Mouse (Mus musculus) forebrain, embryonic 14.5 days (tissue): Measurements from ENCODE around the gene Slc7a7. TPM values are rescaled to one million over a fixed set of nuclear protein-coding genes. Genes with fewer than 3 reads are reported as not detected.
A peak's percentile ranks its signal among the peaks of the same experiment; 100 is the strongest.

Source experiments
- ATAC-seq: fragments of 200-750 bp; cut with Nextera tagmentation; 2 replicates; pipeline ENCODE4 v1.8.0; 2017; ENCODE audit warnings: mild to moderate bottlenecking, moderate library complexity
- DNase-seq: peaks from one replicate; pipeline ENCODE4 v3.0.0-alpha.2; 2015; ENCODE audit warnings: low spot score
- H3K27ac ChIP-seq: fragments of 300-500 bp; sonication (generic); 2 replicates; pipeline ENCODE4 v1.5.1; 2014; ENCODE audit warnings: low read depth, mild to moderate bottlenecking, control low read depth, low read length, moderate library complexity
- H3K27me3 ChIP-seq: fragments of 300-500 bp; sonication (generic); replicated peaks from 2 replicates; pipeline ENCODE4 v1.6.1; 2014; ENCODE audit warnings: low read length, control low read depth, mixed read lengths; ENCODE audit not compliant: control insufficient read depth, insufficient read depth
- H3K36me3 ChIP-seq: fragments of 300-500 bp; sonication (generic); 2 replicates; pipeline ENCODE4 v1.6.1; 2014; ENCODE audit warnings: low read length, control low read depth; ENCODE audit not compliant: control insufficient read depth, insufficient read depth
- H3K4me1 ChIP-seq: fragments of 300-500 bp; sonication (generic); 2 replicates; pipeline ENCODE4 v1.6.1; 2014; ENCODE audit warnings: antibody characterized with exemption, low read length, control low read depth; ENCODE audit not compliant: control insufficient read depth, insufficient read depth
- H3K4me2 ChIP-seq: fragments of 300-500 bp; sonication (generic); 2 replicates; pipeline ENCODE4 v1.6.1; 2014; ENCODE audit warnings: mild to moderate bottlenecking, control low read depth, low read length
- H3K4me3 ChIP-seq: fragments of 300-500 bp; sonication (generic); 2 replicates; pipeline ENCODE4 v1.5.1; 2014; ENCODE audit warnings: low read depth, low read length, control low read depth
- H3K9ac ChIP-seq: fragments of 300-500 bp; sonication (generic); 2 replicates; pipeline ENCODE4 v1.6.1; 2014; ENCODE audit warnings: mild to moderate bottlenecking, low read length, control low read depth, moderate library complexity
- H3K9me3 ChIP-seq: fragments of 300-500 bp; sonication (generic); replicated peaks from 2 replicates; pipeline ENCODE4 v1.6.1; 2016; ENCODE audit warnings: low read length, control low read depth, mixed read lengths; ENCODE audit not compliant: control insufficient read depth
- WGBS: fragments of 180-500 bp; shearing (Covaris S2); extraction: QIAGEN DNeasy Blood & Tissue Kit; methylation state at CpG from one replicate; pipeline ENCODE4 v1.1.7; 2014; 5-methylcytosine and 5-hydroxymethylcytosine counted together
- polyA plus RNA-seq: library from polyadenylated mRNA; unstranded; fragments of >200 nt; fragmentation: Nextera tagmentation; extraction: Ambion mirVana; gene quantifications from 2 replicates; pipeline ENCODE4 v1.2.1, GENCODE M21; 2014

The Slc7a7 gene
- polyA plus RNA-seq, 1 experiment from 2014 or later = 4.3 TPM

GRCm38 (mm10) chr14:54427696-54428095, 10.1 kb upstream of the Slc7a7 start:
- H3K27me3 ChIP-seq = no peaks in the 10 kb centered on the region
- peak overlapping the region; percentile 65 for H3K9ac ChIP-seq
- WGBS = 90% methylated on average over 7 of the region's 7 CpGs
- H3K4me1 ChIP-seq = peaks cover 22% of the 10 kb centered on the region
- no peak overlapping the region for H3K27ac ChIP-seq
- peak overlapping the region; percentile 64 for H3K4me2 ChIP-seq
- peaks cover 15% of the 10 kb centered on the region for H3K36me3 ChIP-seq
- DNase-seq = no peak
- peak overlapping the region; percentile 86 for H3K4me3 ChIP-seq
- H3K9me3 ChIP-seq = no peaks in the 10 kb centered on the region
- no peak for ATAC-seq

- Histone ChIP-seq H3K9ac (peak within 1 kb of the TSS; percentile 65), H3K4me2 (peak within 1 kb of the TSS; percentile 64), H3K4me3 (peak within 1 kb of the TSS; percentile 86), H3K36me3 (peaks cover 15% of the 10 kb centered on the region), H3K27ac (peak within 1 kb of the TSS; percentile 76), H3K4me1 (peaks cover 22% of the 10 kb centered on the region), H3K9me3 (no peaks in the 10 kb centered on the region), H3K27me3 (no peaks in the 10 kb centered on the region)
- DNase-seq (peak; percentile 97), ATAC-seq (peak; percentile 83)
- under 1% methylated on average over 48 of the region's 48 CpGs for WGBS
These were observed 9.3 kb upstream of the Slc7a7 start, which contains the start of gene Mrpl52 for GRCm38 (mm10) chr14:54426689-54427398. Gene Mrpl52 (plus strand): TSS chr14:54426909.

- H3K9me3 ChIP-seq = no peaks in the 10 kb centered on the region
- WGBS = 33% methylated on average over 14 of the region's 14 CpGs
- no peak for DNase-seq
- H3K4me2 ChIP-seq = peak overlapping the region; percentile 64
- no peaks in the 10 kb centered on the region for H3K27me3 ChIP-seq
- peaks cover 15% of the 10 kb centered on the region for H3K36me3 ChIP-seq
- peaks cover 22% of the 10 kb centered on the region for H3K4me1 ChIP-seq
- ATAC-seq = peak; percentile 26; the same call in 1 of the 2 replicates
- peak overlapping the region; percentile 65 for H3K9ac ChIP-seq
- H3K27ac ChIP-seq = peak overlapping the region; percentile 76
- H3K4me3 ChIP-seq = peak overlapping the region; percentile 86
These were observed 8.6 kb upstream of the Slc7a7 start for GRCm38 (mm10) chr14:54426003-54426688.

- peak overlapping the region; percentile 86; the same call in 1 of the 2 replicates for H3K4me3 ChIP-seq
- WGBS = 92% methylated on average over 1 of the region's 1 CpGs
- ATAC-seq (no peak), DNase-seq (no peak)
- peaks cover 20% of the 10 kb centered on the region for H3K4me1 ChIP-seq
- no peak overlapping the region for H3K27ac ChIP-seq
- peak overlapping the region; percentile 64 for H3K4me2 ChIP-seq
- no peaks in the 10 kb centered on the region for H3K27me3 ChIP-seq
- H3K9me3 ChIP-seq = no peaks in the 10 kb centered on the region
- peaks cover 15% of the 10 kb centered on the region for H3K36me3 ChIP-seq
- no peak overlapping the region for H3K9ac ChIP-seq
These were observed 8.0 kb upstream of the Slc7a7 start for GRCm38 (mm10) chr14:54425540-54425939.

GRCm38 (mm10) chr14:54424634-54425033, 7.1 kb upstream of the Slc7a7 start:
- Histone ChIP-seq H3K4me1 (peaks cover 17% of the 10 kb centered on the region), H3K27ac (no peak overlapping the region), H3K4me2 (no peak overlapping the region), H3K9ac (no peak overlapping the region), H3K9me3 (no peaks in the 10 kb centered on the region), H3K4me3 (no peak overlapping the region), H3K27me3 (no peaks in the 10 kb centered on the region), H3K36me3 (peaks cover 11% of the 10 kb centered on the region; the same call in 1 of the 2 replicates)
- no peak for ATAC-seq
- WGBS = 94% methylated on average over 1 of the region's 1 CpGs
- DNase-seq = no peak

GRCm38 (mm10) chr14:54423406-54423805, 5.8 kb upstream of the Slc7a7 start:
- Histone ChIP-seq H3K4me3 (no peak overlapping the region), H3K27ac (no peak overlapping the region), H3K4me1 (peaks cover 12% of the 10 kb centered on the region; the same call in 1 of the 2 replicates), H3K27me3 (no peaks in the 10 kb centered on the region), H3K4me2 (no peak overlapping the region), H3K9ac (no peak overlapping the region), H3K9me3 (no peaks in the 10 kb centered on the region), H3K36me3 (peaks cover 2% of the 10 kb centered on the region; the same call in 1 of the 2 replicates)
- peak; percentile 46 for DNase-seq
- no peak for ATAC-seq
- WGBS = 59% methylated on average over 5 of the region's 5 CpGs

- H3K27ac ChIP-seq = no peak overlapping the region
- 84% methylated on average over 2 of the region's 2 CpGs for WGBS
- H3K4me3 ChIP-seq = no peak overlapping the region
- no peaks in the 10 kb centered on the region for H3K9me3 ChIP-seq
- H3K4me2 ChIP-seq = no peak overlapping the region
- peaks cover 4% of the 10 kb centered on the region; the same call in 1 of the 2 replicates for H3K4me1 ChIP-seq
- ATAC-seq (no peak), DNase-seq (no peak)
- no peaks in the 10 kb centered on the region for H3K36me3 ChIP-seq
- no peak overlapping the region for H3K9ac ChIP-seq
- H3K27me3 ChIP-seq = peaks cover 5% of the 10 kb centered on the region; the same call in 1 of the 2 replicates
These were observed 3.4 kb upstream of the Slc7a7 start for GRCm38 (mm10) chr14:54421014-54421413.

- H3K9me3 ChIP-seq = no peaks in the 10 kb centered on the region
- H3K9ac ChIP-seq = no peak overlapping the region
- 69% methylated on average over 4 of the region's 4 CpGs for WGBS
- DNase-seq = no peak
- H3K4me3 ChIP-seq = no peak overlapping the region
- no peak overlapping the region for H3K4me2 ChIP-seq
- H3K4me1 ChIP-seq = no peaks in the 10 kb centered on the region; the same call in 1 of the 2 replicates
- ATAC-seq = no peak
- no peak overlapping the region for H3K27ac ChIP-seq
- H3K27me3 ChIP-seq = peaks cover 8% of the 10 kb centered on the region; the same call in 1 of the 2 replicates
- H3K36me3 ChIP-seq = no peaks in the 10 kb centered on the region
These were observed 750 bp downstream of the Slc7a7 start for GRCm38 (mm10) chr14:54416830-54417229.
